Mouse (Mus musculus) hindbrain, postnatal 0 days (tissue): ENCODE measurements at regions not wholly inside any gene's neighbourhood (a gene's known extent, or its start where the extent isn't known, plus 50 kb on each side); places are given as distances from the start of the nearest gene placed in this dataset.
"Not testable (repeated sequence)": the region's sequence is repeated elsewhere in the genome, so short reads cannot be mapped to it uniquely, and the experiment has no call there.

Experiments used
- ATAC-seq: fragments of 200-750 bp; cut with Nextera tagmentation; 2 replicates; pipeline ENCODE4 v1.8.0; 2017; ENCODE audit warnings: mild to moderate bottlenecking, moderate TSS enrichment, moderate library complexity
- DNase-seq: peaks from one replicate; pipeline ENCODE4 v3.0.0-alpha.2; 2015; ENCODE audit warnings: low spot score
- H3K27ac ChIP-seq: fragments of 300-500 bp; sonication (generic); 2 replicates; pipeline ENCODE4 v1.5.1; 2014; ENCODE audit warnings: mild to moderate bottlenecking
- H3K27me3 ChIP-seq: fragments of 300-500 bp; sonication (generic); 2 replicates; pipeline ENCODE4 v1.6.1; 2014; ENCODE audit warnings: low read length, mixed read lengths; ENCODE audit not compliant: insufficient read depth
- H3K36me3 ChIP-seq: fragments of 300-500 bp; sonication (generic); 2 replicates; pipeline ENCODE4 v1.6.1; 2014; ENCODE audit warnings: low read length, mixed read lengths; ENCODE audit not compliant: insufficient read depth
- H3K4me1 ChIP-seq: fragments of 300-500 bp; sonication (generic); 2 replicates; pipeline ENCODE4 v1.6.1; 2014; ENCODE audit warnings: antibody characterized with exemption, low read length, mixed read lengths; ENCODE audit not compliant: insufficient read depth
- H3K4me2 ChIP-seq: fragments of 300-500 bp; sonication (generic); 2 replicates; pipeline ENCODE4 v1.6.1; 2014; ENCODE audit warnings: low read depth, mild to moderate bottlenecking, low read length, moderate library complexity, mixed read lengths
- H3K4me3 ChIP-seq: fragments of 300-500 bp; sonication (generic); 2 replicates; pipeline ENCODE4 v1.5.1; 2014; ENCODE audit warnings: low read length
- H3K9ac ChIP-seq: fragments of 300-500 bp; sonication (generic); replicated peaks from 2 replicates; pipeline ENCODE4 v1.6.1; 2014; ENCODE audit warnings: mild to moderate bottlenecking, low read length, moderate library complexity, mixed read lengths
- H3K9me3 ChIP-seq: fragments of 300-500 bp; sonication (generic); 2 replicates; pipeline ENCODE4 v1.6.1; 2016; ENCODE audit warnings: low read length, mixed read lengths
- CTCF ChIP-seq: IDR thresholded peaks from 2 replicates; pipeline ENCODE4 v1.5.1; 2016; ENCODE audit warnings: antibody characterized with exemption, control low read depth, low read depth
- WGBS: fragments of 180-500 bp; shearing (Covaris S2); extraction: QIAGEN DNeasy Blood & Tissue Kit; methylation state at CpG from one replicate; pipeline ENCODE4 v1.1.7; 2014; 5-methylcytosine and 5-hydroxymethylcytosine counted together

- ATAC-seq, result no peak
- DNase-seq, result no peak
- Histone ChIP-seq H3K36me3 (no peaks in the 10 kb centered on the region), H3K9me3 (no peaks in the 10 kb centered on the region), H3K9ac (no peak overlapping the region), H3K4me3 (no peak overlapping the region), H3K4me2 (no peak overlapping the region), H3K27ac (no peak overlapping the region), H3K4me1 (no peaks in the 10 kb centered on the region), H3K27me3 (no peaks in the 10 kb centered on the region)
- TF ChIP-seq CTCF, result no peak
- 53% methylated on average over 3 of the region's 3 CpGs for WGBS
Observed at GRCm38 (mm10) chr1:30701116-30701515, 172.6 kb downstream of the Phf3 start.

- Histone ChIP-seq H3K4me2 (no peak overlapping the region), H3K36me3 (no peaks in the 10 kb centered on the region), H3K4me3 (no peak overlapping the region), H3K9me3 (no peaks in the 10 kb centered on the region), H3K9ac (no peak overlapping the region), H3K27ac (no peak overlapping the region), H3K4me1 (no peaks in the 10 kb centered on the region), H3K27me3 (no peaks in the 10 kb centered on the region)
- peak; percentile 76 for TF ChIP-seq CTCF
- ATAC-seq (peak; percentile 91), DNase-seq (peak; percentile 84)
- WGBS, result 35% methylated on average over 10 of the region's 10 CpGs
Observed at GRCm38 (mm10) chr1:30700399-30701081, 173.2 kb downstream of the Phf3 start.

- no peak overlapping the region for H3K27ac ChIP-seq
Observed at GRCm38 (mm10) chr1:30696342-30696741, 177.4 kb downstream of the Phf3 start.

GRCm38 (mm10) chr1:30685318-30685717 is 188.4 kb downstream of the Phf3 start:
- no peak overlapping the region for H3K27ac ChIP-seq
- WGBS, result 91% methylated on average over 3 of the region's 3 CpGs
- no peaks in the 10 kb centered on the region for H3K9me3 ChIP-seq
- no peak overlapping the region for H3K9ac ChIP-seq
- TF ChIP-seq CTCF, result no peak
- no peak for DNase-seq
- H3K27me3 ChIP-seq, result no peaks in the 10 kb centered on the region
- ATAC-seq, result no peak
- H3K4me1 ChIP-seq, result no peaks in the 10 kb centered on the region
- H3K4me2 ChIP-seq, result no peak overlapping the region
- no peaks in the 10 kb centered on the region for H3K36me3 ChIP-seq
- H3K4me3 ChIP-seq, result no peak overlapping the region

More at GRCm38 (mm10) chr1:30696342-30696741, 177.4 kb downstream of the Phf3 start:
- H3K9me3 ChIP-seq, result no peaks in the 10 kb centered on the region
- no peak overlapping the region for H3K4me3 ChIP-seq
- no peaks in the 10 kb centered on the region for H3K36me3 ChIP-seq
- no peak; the same call in 1 of the 2 replicates for TF ChIP-seq CTCF
- no peak for DNase-seq
- no peak overlapping the region for H3K9ac ChIP-seq
- ATAC-seq, result no peak
- no peak overlapping the region for H3K4me2 ChIP-seq
- H3K4me1 ChIP-seq, result no peaks in the 10 kb centered on the region
- no peaks in the 10 kb centered on the region for H3K27me3 ChIP-seq

GRCm38 (mm10) chr1:30683889-30684288 is 189.8 kb downstream of the Phf3 start:
- Histone ChIP-seq H3K4me2 (no peak overlapping the region), H3K36me3 (no peaks in the 10 kb centered on the region), H3K27ac (no peak overlapping the region), H3K4me3 (no peak overlapping the region), H3K9me3 (no peaks in the 10 kb centered on the region), H3K9ac (no peak overlapping the region), H3K4me1 (no peaks in the 10 kb centered on the region), H3K27me3 (no peaks in the 10 kb centered on the region)
- DNase-seq, result no peak
- ATAC-seq, result no peak
- WGBS, result 74% methylated on average over 2 of the region's 2 CpGs
- no peak for TF ChIP-seq CTCF

- 19% methylated on average over 2 of the region's 2 CpGs for WGBS
- no peaks in the 10 kb centered on the region for H3K36me3 ChIP-seq
- H3K4me3 ChIP-seq, result no peak overlapping the region
- 0 out of 2 replicates have a peak overlapping the region, but pooled peaks have one; percentile 13 for H3K4me2 ChIP-seq
- H3K9ac ChIP-seq, result no peak overlapping the region
- no peak for DNase-seq
- H3K27me3 ChIP-seq, result no peaks in the 10 kb centered on the region
- no peaks in the 10 kb centered on the region for H3K9me3 ChIP-seq
- H3K27ac ChIP-seq, result no peak overlapping the region
- no peak for TF ChIP-seq CTCF
- no peak for ATAC-seq
- H3K4me1 ChIP-seq, result no peaks in the 10 kb centered on the region
Observed at GRCm38 (mm10) chr1:30639807-30640206, 233.9 kb downstream of the Phf3 start.

GRCm38 (mm10) chr1:30632760-30633159 is 241.0 kb downstream of the Phf3 start:
- WGBS, result 63% methylated on average over 1 of the region's 1 CpGs
- Histone ChIP-seq H3K4me1 (no peaks in the 10 kb centered on the region), H3K36me3 (no peaks in the 10 kb centered on the region), H3K27me3 (no peaks in the 10 kb centered on the region), H3K4me2 (no peak overlapping the region), H3K4me3 (no peak overlapping the region), H3K27ac (no peak overlapping the region), H3K9me3 (no peaks in the 10 kb centered on the region), H3K9ac (no peak overlapping the region)
- TF ChIP-seq CTCF, result no peak
- no peak for ATAC-seq
- DNase-seq, result no peak

- H3K4me3 ChIP-seq, H3K4me2 ChIP-seq, H3K4me1 ChIP-seq, H3K27ac ChIP-seq, DNase-seq, H3K27me3 ChIP-seq, H3K9me3 ChIP-seq, ATAC-seq, H3K36me3 ChIP-seq, H3K9ac ChIP-seq: not testable (repeated sequence)
- WGBS, result 79% methylated on average over 5 of the region's 5 CpGs
Observed at GRCm38 (mm10) chr1:30627796-30628195, 245.9 kb downstream of the Phf3 start.
